Mouse (Mus musculus): ENCODE data around the gene Gm48552. TPM values are rescaled to one million over a fixed set of nuclear protein-coding genes. Genes with fewer than 3 reads are reported as not detected.
A peak's percentile ranks its signal among the peaks of the same experiment; 100 is the strongest.

Gene Gm48552
- polyA plus RNA-seq, 1 experiment from 2014 or later, result 3.3 TPM

GRCm38 (mm10) chr10:81412586-81413309 lies 23.9 kb downstream of the Gm48552 start:
- peaks cover 12% of the 10 kb centered on the region; the same call in 1 of the 2 replicates for H3K27me3 ChIP-seq (replicated peaks)
- WGBS, result 77% methylated on average over 16 of the region's 16 CpGs
- no peak overlapping the region for H3K4me2 ChIP-seq
- H3K27ac ChIP-seq, result peak overlapping the region; percentile 65; the same call in 1 of the 2 replicates
- no peak overlapping the region for H3K4me3 ChIP-seq
- H3K9me3 ChIP-seq, result no peaks in the 10 kb centered on the region
- no peak for ATAC-seq (replicated peaks)
- no peaks in the 10 kb centered on the region; the same call in 1 of the 2 replicates for H3K36me3 ChIP-seq (replicated peaks)
- no peak overlapping the region for H3K9ac ChIP-seq
- H3K4me1 ChIP-seq, result peaks cover 46% of the 10 kb centered on the region

DNA sequence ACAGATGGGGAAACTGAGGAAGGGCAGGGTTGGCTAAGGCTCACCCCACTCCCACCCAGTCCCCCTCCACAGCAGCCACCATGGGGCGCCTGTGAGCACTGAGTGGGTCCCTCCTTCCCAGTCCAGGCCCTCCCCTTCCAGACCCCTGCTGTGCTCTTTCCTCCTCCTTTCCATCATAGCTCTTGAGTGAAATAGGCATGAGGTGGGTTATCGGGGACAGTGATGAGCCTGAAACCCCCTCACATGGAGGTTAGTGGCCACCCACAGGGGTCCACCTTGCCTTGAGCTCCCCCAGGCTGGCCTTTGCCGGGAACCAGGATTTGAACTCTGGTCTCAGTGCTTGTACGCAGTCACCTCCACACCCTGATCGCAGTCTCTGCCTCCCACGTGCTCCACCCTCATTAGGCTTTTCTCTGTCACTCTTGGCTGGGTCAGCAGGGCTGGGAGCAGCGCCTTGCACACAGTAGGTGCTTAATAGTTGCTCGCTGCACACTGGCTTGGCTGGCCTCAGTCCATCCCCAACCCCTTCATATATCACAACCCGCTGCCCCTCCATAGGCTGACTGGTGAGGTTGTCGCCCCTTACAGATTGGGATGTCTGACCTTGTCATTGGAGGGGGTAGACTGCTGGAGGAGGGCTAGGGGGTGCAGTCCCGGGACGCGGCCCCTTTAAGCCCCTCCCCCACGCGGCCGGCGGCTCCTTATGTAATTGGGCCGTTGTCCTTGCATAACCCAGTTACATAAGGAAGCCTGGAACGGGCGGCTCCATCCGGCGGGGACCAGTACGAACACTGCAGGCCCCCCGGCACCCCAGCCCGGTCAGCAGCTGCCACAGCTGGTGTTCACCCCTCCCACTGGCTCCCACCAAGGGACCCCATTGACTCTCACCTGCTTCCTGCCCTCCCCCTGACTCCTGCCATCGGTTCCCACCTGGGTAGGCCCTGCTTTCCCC lies 24.8 kb downstream of the Gm48552 start:
- no peak for ATAC-seq (replicated peaks)
- peaks cover 48% of the 10 kb centered on the region for H3K4me1 ChIP-seq
- H3K27me3 ChIP-seq (replicated peaks), result 0 out of 2 replicates have a peak, but pooled peaks cover 4% of the 10 kb centered on the region
- H3K4me2 ChIP-seq, result peak overlapping the region; percentile 10; the same call in 1 of the 2 replicates
- no peaks in the 10 kb centered on the region for H3K9me3 ChIP-seq
- WGBS, result 25% methylated on average over 26 of the region's 26 CpGs
- H3K27ac ChIP-seq, result no peak overlapping the region
- no peak overlapping the region for H3K4me3 ChIP-seq
- H3K9ac ChIP-seq, result no peak overlapping the region
- no peaks in the 10 kb centered on the region for H3K36me3 ChIP-seq (replicated peaks)

DNA sequence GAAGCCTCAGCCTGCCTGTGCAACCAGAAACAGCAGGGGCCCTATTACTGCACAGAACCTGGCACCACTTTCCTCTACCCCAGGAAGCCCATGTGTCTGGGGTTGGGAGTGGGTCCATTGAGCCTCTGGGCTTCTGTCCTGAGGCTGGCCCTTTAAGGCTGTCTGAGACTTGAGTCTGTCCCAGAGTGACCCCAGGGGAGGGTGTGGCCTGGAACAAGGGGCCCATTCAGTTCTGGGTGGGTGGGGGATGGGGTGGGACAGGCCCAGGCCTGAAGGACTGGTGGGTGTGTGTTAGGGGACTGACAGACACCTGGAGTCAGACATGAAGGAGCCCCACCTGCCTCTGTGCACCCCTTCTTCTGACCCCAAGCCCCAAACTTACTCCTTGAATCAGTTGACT lies 25.9 kb downstream of the Gm48552 start:
- H3K4me2 ChIP-seq, result no peak overlapping the region
- peaks cover 47% of the 10 kb centered on the region for H3K4me1 ChIP-seq
- no peaks in the 10 kb centered on the region for H3K27me3 ChIP-seq (replicated peaks)
- H3K36me3 ChIP-seq (replicated peaks), result no peaks in the 10 kb centered on the region
- H3K9ac ChIP-seq, result no peak overlapping the region
- no peaks in the 10 kb centered on the region for H3K9me3 ChIP-seq
- ATAC-seq (replicated peaks), result no peak
- no peak overlapping the region for H3K27ac ChIP-seq
- H3K4me3 ChIP-seq, result no peak overlapping the region

DNA sequence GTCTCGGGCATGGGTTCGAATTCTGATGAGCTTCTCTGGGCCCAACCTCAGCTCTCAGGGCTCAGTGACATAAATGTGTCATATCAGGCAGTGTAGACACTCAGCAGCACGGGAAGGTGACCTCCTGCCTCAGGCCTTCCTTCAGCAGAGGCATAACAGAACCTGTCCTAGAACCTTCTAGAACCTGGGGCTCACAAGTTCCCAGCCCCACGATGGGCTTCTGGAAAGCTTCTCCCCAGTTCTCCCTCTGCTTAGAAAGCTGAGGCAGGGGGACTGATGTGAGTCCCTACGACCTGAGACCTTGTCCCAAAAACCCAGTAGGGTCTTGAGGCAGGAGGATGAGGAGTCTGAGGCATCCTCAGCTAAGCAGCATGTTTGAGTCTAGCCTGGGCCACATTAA lies 26.3 kb downstream of the Gm48552 start:
- Histone ChIP-seq H3K4me2 (no peak overlapping the region), H3K9me3 (no peaks in the 10 kb centered on the region), H3K27me3 (replicated peaks) (no peaks in the 10 kb centered on the region), H3K36me3 (replicated peaks) (no peaks in the 10 kb centered on the region), H3K4me3 (no peak overlapping the region), H3K27ac (no peak overlapping the region), H3K9ac (no peak overlapping the region), H3K4me1 (peaks cover 47% of the 10 kb centered on the region)
- WGBS, result 81% methylated on average over 5 of the region's 5 CpGs
- no peak for ATAC-seq (replicated peaks)

DNA sequence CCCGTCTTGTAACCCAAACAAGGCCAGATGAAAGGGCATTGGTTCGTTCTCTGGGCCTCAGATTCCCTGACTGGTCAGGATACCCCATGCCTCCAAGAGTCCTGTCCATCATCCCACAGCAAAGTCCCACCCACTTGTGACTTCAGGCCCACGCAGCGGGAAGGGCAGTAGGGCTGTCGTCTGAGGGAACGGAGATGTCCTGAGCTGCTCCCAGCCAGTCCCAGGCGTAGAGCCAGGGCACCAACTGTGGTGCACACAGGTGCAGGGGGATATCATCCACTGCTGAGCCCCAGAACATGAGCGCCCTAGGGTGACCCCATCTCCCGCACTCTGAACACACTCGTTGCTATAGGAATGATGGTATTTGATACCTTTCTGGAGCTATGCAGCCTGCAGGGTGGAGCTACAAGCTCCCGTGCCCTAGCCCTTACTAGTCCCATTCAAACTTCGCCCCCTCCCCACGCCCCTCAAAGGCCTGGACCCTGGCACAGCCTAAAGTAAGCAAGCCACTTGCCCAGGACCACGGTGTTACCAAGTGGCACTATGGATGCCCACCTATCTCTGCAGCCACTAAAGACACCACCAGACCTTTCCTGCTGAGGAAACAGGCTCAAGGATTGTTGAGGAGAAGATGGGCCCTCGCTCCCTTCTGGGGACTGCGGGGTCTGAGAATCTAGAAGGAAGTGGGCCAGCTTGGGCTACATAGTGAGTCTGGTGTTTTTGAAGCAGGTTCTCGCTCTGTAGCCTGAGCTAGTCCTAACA lies 26.9 kb downstream of the Gm48552 start:
- H3K9me3 ChIP-seq, result no peaks in the 10 kb centered on the region
- no peak overlapping the region for H3K4me2 ChIP-seq
- no peaks in the 10 kb centered on the region for H3K27me3 ChIP-seq (replicated peaks)
- H3K4me3 ChIP-seq, result no peak overlapping the region
- no peak overlapping the region for H3K9ac ChIP-seq
- ATAC-seq (replicated peaks), result no peak
- WGBS, result 69% methylated on average over 17 of the region's 17 CpGs
- H3K27ac ChIP-seq, result no peak overlapping the region
- peaks cover 47% of the 10 kb centered on the region for H3K4me1 ChIP-seq
- H3K36me3 ChIP-seq (replicated peaks), result no peaks in the 10 kb centered on the region

DNA sequence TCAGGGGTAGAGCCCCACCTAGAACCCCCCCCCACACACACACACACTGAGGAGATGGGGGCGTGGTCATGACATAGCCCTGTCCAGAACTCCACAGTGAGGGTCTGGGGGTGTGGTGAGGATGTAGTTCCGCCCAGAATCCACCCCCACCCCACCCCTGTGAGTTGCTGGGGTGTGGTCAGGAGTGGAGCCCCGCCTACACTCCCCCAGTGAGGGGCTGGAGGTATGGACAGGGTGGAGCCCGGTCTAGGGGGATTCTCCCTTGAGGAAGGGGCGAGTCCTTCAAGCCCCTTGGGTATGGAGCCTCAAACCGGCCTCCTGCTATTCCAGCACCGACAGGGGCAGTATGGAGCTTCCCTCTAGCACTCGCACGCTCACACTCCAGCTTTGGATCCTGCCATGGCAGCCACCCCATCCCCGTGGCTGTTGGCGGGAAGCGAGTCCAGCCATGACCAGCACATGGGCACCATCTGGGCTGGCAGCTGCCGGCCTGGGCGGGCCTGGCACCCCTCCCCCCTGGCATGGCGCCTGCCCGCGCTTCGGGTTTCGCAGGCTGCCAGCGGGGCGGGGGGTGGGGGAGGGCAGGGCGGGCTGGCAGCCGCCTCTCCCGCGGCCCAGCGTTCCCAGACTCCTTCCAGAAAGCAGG lies 27.9 kb downstream of the Gm48552 start:
- Histone ChIP-seq H3K9me3 (no peaks in the 10 kb centered on the region), H3K27me3 (replicated peaks) (no peaks in the 10 kb centered on the region), H3K36me3 (replicated peaks) (no peaks in the 10 kb centered on the region), H3K4me1 (peaks cover 44% of the 10 kb centered on the region), H3K9ac (no peak overlapping the region; the same call in 1 of the 2 replicates), H3K4me3 (peak overlapping the region; percentile 12; the same call in 1 of the 2 replicates), H3K4me2 (peak overlapping the region; percentile 40), H3K27ac (peak overlapping the region; percentile 59)
- 5% methylated on average over 25 of the region's 26 CpGs for WGBS
- peak; percentile 51 for ATAC-seq (replicated peaks)

DNA sequence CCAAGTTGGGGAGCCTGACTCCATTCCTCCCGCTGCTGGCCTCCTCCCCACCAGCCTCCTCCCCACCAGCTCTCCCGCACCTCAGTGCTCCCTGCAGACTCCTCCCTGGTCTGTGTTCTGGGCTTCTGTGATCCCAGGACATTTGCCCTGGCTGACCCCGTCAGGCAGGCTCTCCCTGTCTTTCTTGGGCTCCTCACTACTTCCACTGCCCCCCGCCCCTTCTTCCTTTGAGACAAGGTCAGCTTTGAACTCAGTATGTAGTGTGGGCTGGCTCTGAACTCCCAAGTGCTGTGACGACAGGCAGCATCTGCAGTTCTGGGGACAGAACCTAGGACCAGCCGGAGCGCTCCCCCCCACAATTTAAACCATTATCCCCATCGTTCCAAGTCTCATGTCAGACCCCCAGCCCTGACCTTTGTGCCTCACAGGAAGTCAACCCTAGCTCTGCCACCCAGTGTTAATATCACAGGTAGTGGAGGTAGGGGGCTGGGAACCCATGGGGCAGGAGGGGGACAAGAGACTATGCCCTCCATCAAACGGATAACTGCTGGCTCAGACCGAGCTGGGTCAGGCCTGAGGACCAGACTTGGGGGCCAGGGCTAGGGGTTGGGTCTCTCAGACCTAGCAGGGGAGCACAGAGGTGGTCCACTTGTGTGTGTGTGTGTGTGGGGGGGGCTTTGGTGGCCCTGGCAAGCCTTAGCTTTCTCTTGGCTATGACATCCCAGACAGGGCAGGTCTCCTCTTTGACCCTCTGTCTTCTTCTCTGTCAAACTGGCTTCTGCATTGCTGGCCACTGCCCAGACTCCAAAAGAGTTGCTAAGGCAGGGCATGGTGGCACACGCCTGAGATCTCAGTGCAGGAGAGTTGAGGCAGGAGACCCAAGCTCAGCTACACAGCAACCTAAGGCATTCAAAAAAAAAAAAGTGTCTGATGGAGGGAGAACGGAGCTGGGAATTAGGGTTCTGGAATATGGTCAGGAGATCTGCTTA lies 28.7 kb downstream of the Gm48552 start:
- Histone ChIP-seq H3K9me3 (no peaks in the 10 kb centered on the region), H3K4me1 (peaks cover 35% of the 10 kb centered on the region), H3K4me2 (peak overlapping the region; percentile 40), H3K4me3 (peak overlapping the region; percentile 12; the same call in 1 of the 2 replicates), H3K27me3 (replicated peaks) (no peaks in the 10 kb centered on the region), H3K27ac (peak overlapping the region; percentile 59), H3K9ac (no peak overlapping the region), H3K36me3 (replicated peaks) (no peaks in the 10 kb centered on the region)
- ATAC-seq (replicated peaks), result no peak; the same call in 1 of the 2 replicates
- 49% methylated on average over 12 of the region's 12 CpGs for WGBS

GRCm38 (mm10) chr10:81418216-81419070 lies 29.6 kb downstream of the Gm48552 start:
- Histone ChIP-seq H3K4me2 (no peak overlapping the region), H3K4me1 (peaks cover 34% of the 10 kb centered on the region), H3K9ac (no peak overlapping the region), H3K27ac (no peak overlapping the region), H3K9me3 (no peaks in the 10 kb centered on the region), H3K36me3 (replicated peaks) (no peaks in the 10 kb centered on the region), H3K27me3 (replicated peaks) (no peaks in the 10 kb centered on the region), H3K4me3 (no peak overlapping the region)
- ATAC-seq (replicated peaks), result no peak
- WGBS, result 50% methylated on average over 11 of the region's 11 CpGs

GRCm38 (mm10) chr10:81419111-81419928 lies 30.5 kb downstream of the Gm48552 start:
- H3K27ac ChIP-seq, result no peak overlapping the region
- WGBS, result 93% methylated on average over 10 of the region's 10 CpGs

More at GRCm38 (mm10) chr10:81419111-81419928, 30.5 kb downstream of the Gm48552 start:
- no peak for ATAC-seq (replicated peaks)
- Histone ChIP-seq H3K36me3 (replicated peaks) (no peaks in the 10 kb centered on the region), H3K4me3 (no peak overlapping the region), H3K9me3 (no peaks in the 10 kb centered on the region), H3K9ac (no peak overlapping the region), H3K27me3 (replicated peaks) (no peaks in the 10 kb centered on the region), H3K4me1 (peaks cover 32% of the 10 kb centered on the region), H3K4me2 (no peak overlapping the region)
